Mouse (Mus musculus) ovary, postnatal 10 days (tissue): ENCODE measurements at regions not wholly inside any gene's neighbourhood (a gene's known extent, or its start where the extent isn't known, plus 50 kb on each side); places are given as distances from the start of the nearest gene placed in this dataset.
"Not testable (repeated sequence)": the region's sequence is repeated elsewhere in the genome, so short reads cannot be mapped to it uniquely, and the experiment has no call there.

Experiments used
- DNase-seq: peaks from one replicate; pipeline ENCODE4 v3.0.0; 2022; ENCODE audit warnings: low spot score

- no peak for DNase-seq
These were observed 142.7 kb upstream of the Gnai1 start for GRCm38 (mm10) chr5:18502831-18503230.

DNA sequence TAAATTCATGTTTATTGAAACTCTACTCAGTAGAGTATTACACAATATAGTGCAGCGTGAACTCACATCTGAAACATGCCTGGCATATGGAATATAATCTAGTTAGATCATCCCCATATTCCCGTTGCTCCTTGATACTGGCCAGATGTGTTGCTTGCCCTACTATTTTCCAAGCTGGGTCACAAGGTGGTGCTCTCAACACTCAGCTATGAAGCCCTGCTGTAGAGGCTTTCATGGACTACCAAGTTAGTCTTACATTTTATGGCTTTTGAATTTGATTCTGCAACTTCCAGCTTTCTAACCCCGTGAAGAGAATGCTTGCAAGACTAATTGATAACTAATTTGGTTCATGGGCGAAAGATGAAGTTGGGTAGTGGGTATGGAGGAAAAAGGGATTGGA lies 134.2 kb upstream of the Gnai1 start:
- DNase-seq, result no peak

DNA sequence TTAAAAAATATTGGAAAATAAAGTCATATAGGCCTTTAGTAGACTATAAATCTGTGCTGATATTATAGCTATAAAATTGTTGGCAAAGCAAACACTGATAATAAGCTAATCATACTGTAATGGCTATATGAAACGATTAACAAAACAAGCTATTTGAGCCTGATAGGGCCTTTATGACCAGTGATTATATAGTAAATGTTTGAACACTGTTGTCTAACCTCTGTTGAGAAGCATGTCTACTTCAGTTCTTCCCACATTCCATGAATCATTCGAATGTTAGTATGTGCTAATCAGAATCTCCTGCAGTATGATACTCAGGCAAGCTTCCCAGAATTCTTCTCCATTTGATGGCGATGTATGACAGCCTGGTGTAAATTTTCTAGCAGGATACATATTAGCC lies 129.6 kb upstream of the Gnai1 start:
- DNase-seq, result no peak

GRCm38 (mm10) chr5:18487076-18487772 lies 127.1 kb upstream of the Gnai1 start:
- no peak for DNase-seq

DNA sequence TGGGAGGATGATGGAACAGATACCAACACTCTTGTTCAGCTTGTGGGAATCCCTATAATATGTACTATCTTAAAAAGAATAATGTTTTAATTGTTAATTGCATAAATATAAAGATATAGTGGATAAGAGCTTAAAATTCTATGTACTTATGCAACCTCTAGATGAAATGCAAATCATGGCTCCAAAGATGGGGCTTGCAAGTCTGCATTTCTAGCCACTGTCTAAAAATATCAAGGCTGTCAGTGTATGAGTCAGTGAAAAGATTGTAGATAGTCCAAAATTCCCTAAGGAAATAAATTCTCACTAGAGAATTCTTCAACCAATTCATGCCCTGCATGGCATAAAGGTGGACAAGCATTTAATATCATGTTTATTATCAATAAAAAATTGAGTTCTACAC lies 124.2 kb upstream of the Gnai1 start:
- DNase-seq, result no peak

- DNase-seq, result no peak
These were observed 118.3 kb upstream of the Gnai1 start for GRCm38 (mm10) chr5:18478420-18478819.

GRCm38 (mm10) chr5:18477372-18478017 lies 117.3 kb upstream of the Gnai1 start:
- DNase-seq, result no peak

DNA sequence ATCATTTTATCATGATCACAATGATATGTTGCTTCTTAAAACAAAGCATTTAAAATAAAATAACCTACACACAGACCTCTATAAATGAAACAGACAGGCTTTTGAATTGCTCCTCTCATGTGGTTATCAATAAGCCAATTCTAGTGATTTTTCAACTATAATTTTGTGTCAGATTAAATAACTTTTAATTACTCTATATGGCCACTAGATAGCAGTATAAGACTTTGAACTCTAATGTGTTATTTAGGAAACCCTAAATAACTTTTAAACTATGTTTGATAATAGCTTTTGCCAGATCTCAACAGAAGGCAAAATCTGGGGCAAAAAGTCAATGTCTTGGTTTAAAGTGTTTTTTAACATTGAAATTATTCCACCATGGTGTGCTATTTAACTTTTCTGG lies 112.0 kb upstream of the Gnai1 start:
- no peak for DNase-seq

- DNase-seq, result no peak
These were observed 97.6 kb upstream of the Gnai1 start for GRCm38 (mm10) chr5:18457771-18458170.

DNA sequence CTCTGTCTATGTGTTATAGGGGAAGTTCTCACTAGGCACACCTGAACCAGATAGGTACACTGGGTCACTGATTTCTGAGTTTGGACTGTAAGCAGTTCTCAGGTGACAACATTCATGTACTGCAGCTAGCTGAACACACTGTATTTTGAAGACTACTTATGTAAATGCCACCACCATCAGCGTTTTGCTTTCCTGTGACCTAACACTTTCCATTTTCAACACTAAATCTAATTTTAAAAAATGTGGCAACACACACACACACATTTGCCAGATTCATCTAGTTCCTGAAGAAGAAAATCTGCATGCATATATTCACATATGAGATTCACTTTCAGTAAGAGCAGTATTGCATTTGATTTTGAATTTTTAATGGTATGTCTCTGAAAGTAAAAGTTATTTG lies 96.0 kb upstream of the Gnai1 start:
- DNase-seq, result no peak

DNA sequence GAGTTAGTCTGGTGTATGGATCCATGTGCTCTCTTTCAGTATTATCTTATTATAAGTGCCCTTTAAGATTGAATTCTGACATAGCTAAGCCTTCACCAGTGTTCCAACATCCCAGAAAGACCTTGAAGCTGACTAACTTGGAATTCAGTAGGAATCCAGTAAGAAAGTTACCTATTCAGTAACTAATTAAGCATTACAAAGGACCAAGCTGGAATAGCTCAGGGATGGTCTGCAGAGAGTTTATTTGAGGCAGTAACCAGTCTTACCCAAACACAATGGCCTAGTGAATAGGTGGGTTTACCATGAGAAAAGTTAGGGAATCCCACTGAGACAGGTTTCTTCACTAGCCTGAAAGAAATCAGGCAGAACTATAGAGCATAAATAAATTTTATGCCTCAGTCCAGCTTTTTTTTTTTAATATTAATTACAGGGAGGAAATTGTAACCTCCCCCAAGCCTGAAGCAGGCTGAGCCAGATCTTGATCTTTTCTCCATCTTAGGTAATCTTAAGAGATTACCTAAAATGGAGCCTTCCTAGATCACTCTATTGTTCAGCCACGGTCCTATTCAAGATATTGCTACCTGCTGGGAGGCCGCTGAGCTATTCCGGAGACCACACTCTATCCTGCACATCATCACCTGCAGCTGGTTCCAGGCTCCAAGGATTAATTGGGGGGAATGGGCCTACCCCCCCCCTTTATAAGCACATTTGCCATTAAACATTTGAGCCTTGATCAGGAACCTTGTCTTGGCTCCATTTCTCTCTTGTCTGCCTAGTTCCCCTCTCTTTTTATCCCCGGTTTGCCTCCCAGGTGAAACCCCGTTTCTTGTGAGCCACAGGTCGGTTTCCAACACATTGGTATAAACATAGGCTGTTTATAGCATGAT lies 93.0 kb upstream of the Gnai1 start:
- DNase-seq, result not testable (repeated sequence)

DNA sequence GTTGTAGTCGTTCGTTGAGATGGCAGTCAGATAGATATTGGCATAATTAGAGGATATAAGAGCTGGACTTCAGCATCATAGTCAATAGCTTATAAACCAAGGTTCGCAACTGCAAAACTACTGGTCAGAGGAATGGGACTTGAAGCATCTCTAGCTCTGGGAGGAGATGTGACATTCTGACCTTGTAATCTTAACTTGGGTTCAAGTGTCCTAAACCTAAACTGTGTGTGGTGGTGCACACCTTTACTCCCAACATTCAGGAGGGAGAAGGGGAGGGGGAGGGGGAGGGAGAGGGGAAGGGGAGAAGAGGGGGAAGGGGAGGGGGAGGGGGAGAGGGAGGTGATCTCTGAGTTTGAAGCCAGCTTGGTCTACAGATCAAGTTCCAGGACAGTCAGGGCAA lies 89.1 kb upstream of the Gnai1 start:
- DNase-seq, result no peak

- DNase-seq, result no peak
These were observed 88.1 kb upstream of the Gnai1 start for GRCm38 (mm10) chr5:18448330-18448670.

- no peak for DNase-seq
These were observed 87.6 kb upstream of the Gnai1 start for GRCm38 (mm10) chr5:18447665-18448329.

DNA sequence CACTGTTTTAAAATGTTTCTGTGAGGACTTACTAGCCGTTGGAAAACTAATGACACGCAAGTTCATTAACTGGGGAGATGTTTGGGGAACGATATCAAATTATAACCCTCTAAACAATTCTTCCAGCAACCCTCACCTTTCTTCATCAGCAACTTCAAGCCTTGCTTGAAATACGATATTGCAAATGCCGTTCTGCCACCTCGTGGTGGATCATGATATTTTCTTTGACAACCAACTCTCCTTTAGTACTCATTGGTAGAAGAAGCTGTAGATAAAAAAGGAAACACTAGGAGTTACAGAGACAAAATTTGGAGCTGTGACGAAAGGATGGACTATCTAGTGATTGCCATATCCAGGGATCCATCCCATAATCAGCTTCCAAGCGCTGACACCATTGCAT lies 85.8 kb upstream of the Gnai1 start:
- DNase-seq, result peak; percentile 7

- DNase-seq, result no peak
These were observed 79.8 kb upstream of the Gnai1 start for GRCm38 (mm10) chr5:18439986-18440385.

- no peak for DNase-seq
These were observed 79.1 kb upstream of the Gnai1 start for GRCm38 (mm10) chr5:18439281-18439680.

GRCm38 (mm10) chr5:18436099-18436748 lies 76.1 kb upstream of the Gnai1 start:
- no peak for DNase-seq

DNA sequence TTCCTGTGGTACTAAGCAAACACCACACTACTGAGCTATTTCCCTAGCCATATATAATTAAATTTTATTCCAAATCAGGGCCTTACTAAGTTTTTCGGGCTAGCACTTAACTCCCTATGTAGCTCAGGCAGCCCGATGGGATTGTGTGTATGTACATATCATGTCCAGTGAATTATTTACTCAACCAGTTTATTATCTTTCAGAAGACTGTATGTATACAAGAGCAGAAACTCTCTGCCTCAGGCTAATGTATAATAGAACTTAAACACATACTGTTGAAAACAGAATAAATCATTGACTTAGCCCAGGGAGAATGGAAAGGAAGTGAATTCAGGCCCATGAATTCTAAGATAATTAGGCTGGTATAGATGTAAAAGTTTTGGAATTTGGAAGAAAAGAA lies 74.1 kb upstream of the Gnai1 start:
- DNase-seq, result no peak

GRCm38 (mm10) chr5:18433287-18433686 lies 73.1 kb upstream of the Gnai1 start:
- no peak for DNase-seq

- DNase-seq, result no peak
These were observed 64.9 kb upstream of the Gnai1 start for GRCm38 (mm10) chr5:18425098-18425497.

- no peak for DNase-seq
These were observed 54.7 kb upstream of the Gnai1 start for GRCm38 (mm10) chr5:18414892-18415291.
